Mouse (Mus musculus) midbrain, embryonic 15.5 days (tissue): ENCODE data around the gene Cd177. TPM values are rescaled to one million over a fixed set of nuclear protein-coding genes. Genes with fewer than 3 reads are reported as not detected.
"Not testable (repeated sequence)": the region's sequence is repeated elsewhere in the genome, so short reads cannot be mapped to it uniquely, and the experiment has no call there.

ENCODE experiments used
- ATAC-seq: fragments of 200-750 bp; cut with Nextera tagmentation; replicated peaks from 2 replicates; pipeline ENCODE4 v1.8.0; 2017; ENCODE audit warnings: moderate TSS enrichment
- H3K27ac ChIP-seq: fragments of 300-500 bp; sonication (generic); 2 replicates; pipeline ENCODE4 v1.5.1; 2015; ENCODE audit warnings: mild to moderate bottlenecking, inconsistent platforms
- H3K27me3 ChIP-seq: fragments of 300-500 bp; sonication (generic); replicated peaks from 2 replicates; pipeline ENCODE4 v1.6.1; 2015; ENCODE audit warnings: inconsistent platforms
- H3K36me3 ChIP-seq: fragments of 300-500 bp; sonication (generic); replicated peaks from 2 replicates; pipeline ENCODE4 v1.6.1; 2015; ENCODE audit warnings: inconsistent platforms
- H3K4me1 ChIP-seq: fragments of 300-500 bp; sonication (generic); 2 replicates; pipeline ENCODE4 v1.6.1; 2015; ENCODE audit warnings: inconsistent platforms
- H3K4me2 ChIP-seq: fragments of 300-500 bp; sonication (generic); 2 replicates; pipeline ENCODE4 v1.6.1; 2015; ENCODE audit warnings: inconsistent platforms, mild to moderate bottlenecking, moderate library complexity
- H3K4me3 ChIP-seq: fragments of 300-500 bp; sonication (generic); 2 replicates; pipeline ENCODE4 v1.5.1; 2015; ENCODE audit warnings: mild to moderate bottlenecking, inconsistent platforms
- H3K9ac ChIP-seq: fragments of 300-500 bp; sonication (generic); 2 replicates; pipeline ENCODE4 v1.6.1; 2015; ENCODE audit warnings: mild to moderate bottlenecking, inconsistent platforms
- H3K9me3 ChIP-seq: fragments of 300-500 bp; sonication (generic); 2 replicates; pipeline ENCODE4 v1.6.1; 2016; ENCODE audit warnings: inconsistent platforms
- WGBS: fragments of 180-500 bp; shearing (Covaris S2); methylation state at CpG from one replicate; pipeline ENCODE4 v1.1.7; 2015; ENCODE audit warnings: mixed read lengths; 5-methylcytosine and 5-hydroxymethylcytosine counted together
- polyA plus RNA-seq: library from polyadenylated mRNA; unstranded; fragments of >200 nt; fragmentation: Nextera tagmentation; extraction: Ambion mirVana; gene quantifications from 2 replicates; pipeline ENCODE4 v1.2.1, GENCODE M21; 2015

The Cd177 gene
- 0.27 and 0.57 TPM in 2 replicates for polyA plus RNA-seq

DNA sequence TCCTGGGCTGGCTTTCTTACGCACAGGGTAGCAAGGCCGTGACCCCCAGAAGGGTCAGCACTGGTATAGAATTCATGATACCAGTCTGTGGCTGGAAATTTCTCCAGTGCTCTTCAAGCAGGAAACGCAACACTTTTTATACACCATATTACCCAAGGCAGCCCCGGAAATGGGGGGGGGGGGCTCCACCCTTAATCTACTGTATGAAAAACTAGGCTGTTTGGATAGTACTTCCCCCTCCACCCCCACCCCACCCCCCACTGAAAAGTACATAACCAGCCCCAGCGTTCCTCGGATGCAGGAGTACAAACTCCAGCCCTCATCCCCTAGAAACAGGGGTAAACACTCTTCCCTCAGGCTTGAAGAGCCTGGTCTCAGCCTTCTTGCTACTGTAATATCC, at the start of gene Cd177:
Gene Cd177 (minus strand): TSS at position 101 of the 400 bp plus-strand sequence.
- Histone ChIP-seq H3K9ac (no peak within 1 kb of the TSS), H3K9me3 (no peaks in the 10 kb centered on the region), H3K27ac (no peak within 1 kb of the TSS), H3K36me3 (no peaks in the 10 kb centered on the region), H3K4me2 (no peak within 1 kb of the TSS), H3K4me1 (no peaks in the 10 kb centered on the region), H3K27me3 (no peaks in the 10 kb centered on the region), H3K4me3 (no peak within 1 kb of the TSS)
- WGBS = 91% methylated on average over 6 of the region's 6 CpGs
- no peak for ATAC-seq

DNA sequence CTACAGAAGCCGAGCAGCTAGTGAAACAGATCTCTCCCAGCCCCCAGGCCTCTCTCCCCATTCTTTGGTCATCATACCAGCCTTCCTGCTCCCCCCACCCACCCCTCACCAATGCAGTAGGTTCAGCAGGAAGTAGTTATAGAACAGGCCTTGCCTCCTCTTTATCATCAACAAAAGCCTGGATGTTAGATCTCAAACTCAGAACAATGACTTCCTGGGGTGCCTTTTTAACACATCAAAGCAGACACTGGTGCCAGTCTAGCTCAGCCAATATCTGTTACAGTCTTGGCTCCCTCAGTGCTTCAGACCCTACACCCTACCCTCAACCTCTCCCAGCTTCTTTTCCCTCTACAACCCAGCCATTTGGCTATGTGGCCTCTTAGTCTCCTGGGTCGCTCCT, 48.9 kb upstream of the Cd177 start:
- H3K27ac ChIP-seq = no peak overlapping the region
- H3K27me3 ChIP-seq = no peaks in the 10 kb centered on the region
- no peak overlapping the region for H3K4me2 ChIP-seq
- H3K4me3 ChIP-seq = no peak overlapping the region
- no peak for ATAC-seq
- H3K9ac ChIP-seq = no peak overlapping the region
- WGBS = 44% methylated on average over 2 of the region's 2 CpGs
- H3K4me1 ChIP-seq = no peaks in the 10 kb centered on the region
- H3K36me3 ChIP-seq = no peaks in the 10 kb centered on the region
- no peaks in the 10 kb centered on the region for H3K9me3 ChIP-seq

DNA sequence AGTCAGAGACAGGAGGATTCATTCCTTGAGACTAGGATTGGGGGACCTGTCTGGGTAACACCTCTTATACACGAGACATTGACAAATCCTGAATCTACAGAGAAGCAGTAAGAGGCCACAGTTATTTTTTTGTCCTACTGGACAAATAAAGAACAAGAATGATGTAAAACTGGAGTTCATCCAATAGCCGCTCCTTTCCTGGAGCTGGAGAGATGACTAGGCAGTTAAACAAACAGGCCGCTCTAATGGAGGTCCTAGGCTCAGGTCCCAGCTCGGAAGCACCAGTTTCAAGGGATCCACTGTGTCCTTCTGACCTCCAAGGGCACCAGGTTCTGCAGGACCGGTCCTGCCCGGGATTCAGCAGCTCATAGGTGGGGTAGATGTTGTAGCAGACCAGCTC, 44.7 kb upstream of the Cd177 start:
- no peak overlapping the region for H3K9ac ChIP-seq
- H3K4me1 ChIP-seq = no peaks in the 10 kb centered on the region
- H3K4me2 ChIP-seq = no peak overlapping the region
- no peaks in the 10 kb centered on the region for H3K9me3 ChIP-seq
- 68% methylated on average over 6 of the region's 6 CpGs for WGBS
- no peak for ATAC-seq
- no peaks in the 10 kb centered on the region for H3K27me3 ChIP-seq
- H3K27ac ChIP-seq = no peak overlapping the region
- no peak overlapping the region for H3K4me3 ChIP-seq
- H3K36me3 ChIP-seq = no peaks in the 10 kb centered on the region

DNA sequence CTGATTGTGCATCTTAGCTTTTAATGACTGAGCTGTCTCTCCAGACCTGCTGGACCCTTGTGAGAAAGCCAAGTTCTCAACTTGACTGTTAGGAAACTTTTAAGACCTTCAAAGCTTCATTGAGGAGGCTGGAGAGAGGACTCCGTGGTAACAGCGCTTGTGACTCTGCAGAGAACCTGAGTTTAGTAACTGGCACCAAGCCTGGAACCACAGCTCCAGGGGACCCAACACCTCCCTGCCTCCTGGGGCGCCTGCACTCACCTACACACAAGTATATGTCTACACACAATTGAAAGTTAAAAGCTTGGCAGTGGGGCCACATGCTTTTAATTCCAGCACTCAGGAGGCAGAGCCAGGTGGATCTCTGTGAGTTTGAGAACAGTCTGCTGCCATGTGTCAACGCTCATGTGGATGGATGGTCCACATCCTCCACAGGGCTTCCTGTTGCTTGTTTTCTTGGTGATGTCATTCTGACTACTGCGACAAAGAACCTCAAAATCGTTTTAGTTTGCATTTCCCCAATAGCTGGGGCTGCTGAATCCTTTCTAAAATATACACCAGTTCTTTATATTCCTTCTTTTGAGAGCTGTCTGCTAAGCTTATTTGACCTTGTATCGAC, 42.1 kb upstream of the Cd177 start:
- no peaks in the 10 kb centered on the region for H3K4me1 ChIP-seq
- no peak for ATAC-seq
- no peak overlapping the region for H3K27ac ChIP-seq
- no peak overlapping the region for H3K4me3 ChIP-seq
- H3K9me3 ChIP-seq = no peaks in the 10 kb centered on the region
- no peak overlapping the region for H3K9ac ChIP-seq
- 80% methylated on average over 7 of the region's 7 CpGs for WGBS
- H3K4me2 ChIP-seq = no peak overlapping the region
- no peaks in the 10 kb centered on the region for H3K27me3 ChIP-seq
- no peaks in the 10 kb centered on the region for H3K36me3 ChIP-seq

DNA sequence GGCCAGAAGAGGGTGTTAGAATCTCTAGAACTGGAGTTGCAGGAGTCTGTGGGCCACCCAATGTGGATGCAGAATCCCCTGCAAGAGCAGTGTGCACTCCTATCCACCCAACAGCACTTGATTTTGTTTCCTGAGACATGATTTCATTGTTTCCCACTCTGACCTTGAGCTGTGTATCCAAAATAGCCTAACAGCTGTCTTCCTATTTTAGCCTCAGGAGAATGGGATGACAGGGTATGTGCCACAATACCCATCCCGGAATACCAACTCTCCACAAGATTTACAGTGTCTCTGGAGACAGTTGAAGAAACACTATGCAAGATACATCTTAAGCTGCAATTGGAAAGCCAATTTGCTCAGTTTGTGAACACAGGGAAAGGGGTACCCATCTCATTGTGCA, 37.8 kb upstream of the Cd177 start:
- Histone ChIP-seq H3K9me3 (0 out of 2 replicates have a peak, but pooled peaks cover 5% of the 10 kb centered on the region), H3K4me3 (no peak overlapping the region), H3K4me1 (no peaks in the 10 kb centered on the region), H3K4me2 (no peak overlapping the region), H3K9ac (no peak overlapping the region), H3K36me3 (no peaks in the 10 kb centered on the region), H3K27me3 (no peaks in the 10 kb centered on the region), H3K27ac (no peak overlapping the region)
- ATAC-seq = no peak
- WGBS = 96% methylated on average over 1 of the region's 1 CpGs

DNA sequence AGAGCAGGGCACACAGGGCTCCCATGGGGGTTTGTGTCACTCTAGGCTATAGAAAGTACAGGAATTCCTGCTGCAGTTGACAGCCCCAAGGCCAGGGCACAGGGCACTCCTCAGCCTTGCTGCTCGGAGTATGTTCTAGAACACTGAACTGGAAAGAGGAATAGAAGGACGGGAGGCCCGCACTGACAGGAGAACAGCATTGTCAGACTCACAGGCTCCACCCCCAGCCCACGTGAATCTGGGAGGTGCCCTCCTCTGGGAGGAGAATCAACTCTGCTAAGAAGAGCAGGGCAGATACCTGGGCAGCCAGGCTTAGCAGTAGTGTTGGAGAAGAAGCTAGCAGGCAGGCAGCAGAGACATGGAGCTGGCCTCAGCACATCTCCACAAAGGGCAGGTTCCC, 16.8 kb upstream of the Cd177 start, which contains the start of gene Ceacam10:
Gene Ceacam10 (plus strand): TSS at position 289 of the 400 bp plus-strand sequence.
- 46% methylated on average over 4 of the region's 4 CpGs for WGBS

DNA sequence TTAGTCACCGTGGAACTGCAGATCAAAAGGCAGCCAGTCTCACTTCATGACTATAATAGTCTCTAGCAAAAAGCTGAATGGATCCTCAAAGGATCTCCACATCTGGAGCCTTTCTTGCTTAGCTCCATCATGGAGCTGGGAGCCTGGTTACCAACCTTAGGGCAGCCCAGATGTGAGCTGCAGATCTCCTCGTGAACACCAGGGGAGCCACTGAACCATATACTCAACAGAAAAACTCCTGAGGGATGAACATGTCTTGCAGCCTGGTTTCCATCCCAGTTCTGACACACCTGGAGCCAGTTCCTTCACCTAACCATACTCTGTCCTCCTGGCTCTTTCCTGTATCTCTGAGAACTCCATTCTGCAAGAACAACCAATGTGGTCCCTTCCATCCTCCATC, 16.0 kb upstream of the Cd177 start:
- H3K4me2 ChIP-seq = no peak overlapping the region
- H3K27ac ChIP-seq = no peak overlapping the region
- H3K4me3 ChIP-seq = no peak overlapping the region
- H3K4me1 ChIP-seq = no peaks in the 10 kb centered on the region
- ATAC-seq = no peak
- no peaks in the 10 kb centered on the region for H3K36me3 ChIP-seq
- no peaks in the 10 kb centered on the region for H3K27me3 ChIP-seq
- H3K9me3 ChIP-seq = no peaks in the 10 kb centered on the region
- no peak overlapping the region for H3K9ac ChIP-seq
- WGBS = 78% methylated on average over 2 of the region's 2 CpGs

More for the DNA sequence above, 16.8 kb upstream of the Cd177 start, which contains the start of gene Ceacam10:
- not testable (repeated sequence) for H3K9ac ChIP-seq, ATAC-seq, H3K4me2 ChIP-seq, H3K4me1 ChIP-seq, H3K27me3 ChIP-seq, H3K27ac ChIP-seq, H3K4me3 ChIP-seq, H3K36me3 ChIP-seq, H3K9me3 ChIP-seq

DNA sequence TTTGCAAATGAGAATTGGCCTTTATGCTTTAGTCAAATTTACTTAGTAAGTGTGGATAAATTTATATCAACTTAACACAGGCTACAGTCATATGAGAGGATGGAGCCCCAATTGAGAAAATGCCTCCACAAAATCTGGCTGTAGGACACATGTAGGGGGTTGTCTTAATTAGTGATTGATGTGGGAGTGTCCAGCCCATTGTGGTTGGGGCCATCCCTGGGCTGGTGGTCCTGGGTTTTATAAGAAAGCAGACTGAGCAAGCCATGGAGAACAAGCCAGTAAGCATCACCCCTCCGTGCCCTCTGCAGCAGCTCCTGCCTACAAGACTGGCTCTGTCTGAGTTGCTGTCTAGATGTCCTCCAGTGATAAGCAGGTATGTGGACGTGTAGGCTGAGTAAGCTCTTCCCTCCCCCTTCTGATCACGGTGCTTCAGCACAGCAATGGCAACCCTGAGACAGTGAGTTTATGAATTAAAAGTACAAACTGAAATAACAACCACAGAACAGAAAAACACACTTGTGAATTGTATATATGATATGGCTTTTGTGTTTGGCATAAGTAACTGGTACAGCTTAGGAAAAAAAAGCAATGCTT, 13.9 kb upstream of the Cd177 start:
- no peak overlapping the region for H3K4me3 ChIP-seq
- H3K9ac ChIP-seq = no peak overlapping the region
- H3K27ac ChIP-seq = no peak overlapping the region
- H3K4me2 ChIP-seq = no peak overlapping the region
- no peaks in the 10 kb centered on the region for H3K36me3 ChIP-seq
- no peaks in the 10 kb centered on the region for H3K4me1 ChIP-seq
- H3K27me3 ChIP-seq = no peaks in the 10 kb centered on the region
- ATAC-seq = no peak
- WGBS = 62% methylated on average over 3 of the region's 3 CpGs
- H3K9me3 ChIP-seq = no peaks in the 10 kb centered on the region

DNA sequence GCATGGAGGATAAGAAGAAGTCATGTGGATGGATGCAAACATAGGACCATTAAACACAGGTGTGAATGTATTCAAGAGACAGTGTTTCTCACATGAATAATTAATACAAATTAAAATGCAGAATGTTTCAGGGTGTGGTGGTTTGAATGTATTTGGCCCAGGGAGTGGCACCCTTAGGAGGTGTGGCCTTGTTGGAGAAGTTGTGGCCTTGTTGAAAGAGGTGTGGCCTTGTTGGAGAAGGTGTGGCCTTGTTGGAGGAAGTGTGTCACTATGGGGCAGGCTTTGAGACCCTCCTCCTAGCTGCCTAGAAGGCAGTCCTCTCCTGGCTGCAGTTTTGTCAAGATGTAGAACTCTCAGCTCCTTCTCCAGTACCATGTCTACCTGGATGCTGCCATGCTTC, 11.2 kb upstream of the Cd177 start:
- Histone ChIP-seq H3K9ac (no peak overlapping the region), H3K9me3 (no peaks in the 10 kb centered on the region), H3K4me1 (no peaks in the 10 kb centered on the region), H3K4me2 (no peak overlapping the region), H3K27ac (no peak overlapping the region), H3K4me3 (no peak overlapping the region), H3K27me3 (no peaks in the 10 kb centered on the region), H3K36me3 (no peaks in the 10 kb centered on the region)
- no peak for ATAC-seq

DNA sequence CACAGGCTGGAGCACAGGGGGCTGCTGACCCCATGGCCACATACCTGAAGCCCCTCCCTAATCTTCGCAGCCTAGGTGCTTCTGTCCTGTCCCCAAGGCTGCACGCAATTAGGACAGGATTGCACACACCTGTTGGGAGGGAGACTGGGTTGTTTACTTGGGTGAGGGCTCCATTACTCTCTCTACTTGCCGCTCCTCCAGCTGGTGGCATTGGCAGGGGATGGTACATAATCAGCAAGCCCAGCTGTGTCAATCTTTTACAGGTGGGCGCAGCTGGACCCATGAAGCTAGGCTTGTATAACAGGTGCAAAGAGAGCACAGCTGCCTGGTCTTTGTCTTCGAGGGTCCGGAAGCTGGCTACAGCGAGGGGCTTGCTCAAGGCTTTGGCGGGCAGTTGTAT, 2.5 kb upstream of the Cd177 start:
- no peaks in the 10 kb centered on the region for H3K27me3 ChIP-seq
- H3K4me3 ChIP-seq = no peak overlapping the region
- no peak for ATAC-seq
- no peaks in the 10 kb centered on the region for H3K9me3 ChIP-seq
- no peaks in the 10 kb centered on the region for H3K4me1 ChIP-seq
- no peak overlapping the region for H3K27ac ChIP-seq
- H3K9ac ChIP-seq = no peak overlapping the region
- no peaks in the 10 kb centered on the region for H3K36me3 ChIP-seq
- H3K4me2 ChIP-seq = no peak overlapping the region
- WGBS = 85% methylated on average over 8 of the region's 8 CpGs

DNA sequence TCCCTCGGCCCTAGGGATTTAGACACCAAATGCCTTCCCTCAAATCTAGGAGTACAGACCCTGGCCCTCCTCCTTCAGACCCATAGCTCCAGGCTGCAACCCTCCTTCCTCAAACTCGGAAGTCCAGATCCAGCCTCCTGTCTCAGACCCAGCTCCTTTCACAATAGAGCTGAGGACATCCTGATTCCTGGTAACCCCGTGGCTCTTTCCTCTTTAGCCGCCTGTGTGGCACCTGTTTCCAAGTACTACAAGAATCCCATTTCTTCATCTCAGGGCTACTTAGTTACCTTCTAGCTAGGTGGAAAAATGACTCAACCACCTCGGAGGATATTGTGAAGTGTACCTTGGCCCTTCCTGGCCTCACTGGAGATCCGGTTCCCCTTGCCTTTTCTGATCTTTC, 1.1 kb upstream of the Cd177 start:
- Histone ChIP-seq H3K4me1 (no peaks in the 10 kb centered on the region), H3K27me3 (no peaks in the 10 kb centered on the region), H3K9me3 (no peaks in the 10 kb centered on the region), H3K4me2 (no peak overlapping the region), H3K9ac (no peak overlapping the region), H3K36me3 (no peaks in the 10 kb centered on the region), H3K4me3 (no peak overlapping the region), H3K27ac (no peak overlapping the region)
- WGBS = 79% methylated on average over 6 of the region's 6 CpGs
- no peak for ATAC-seq

DNA sequence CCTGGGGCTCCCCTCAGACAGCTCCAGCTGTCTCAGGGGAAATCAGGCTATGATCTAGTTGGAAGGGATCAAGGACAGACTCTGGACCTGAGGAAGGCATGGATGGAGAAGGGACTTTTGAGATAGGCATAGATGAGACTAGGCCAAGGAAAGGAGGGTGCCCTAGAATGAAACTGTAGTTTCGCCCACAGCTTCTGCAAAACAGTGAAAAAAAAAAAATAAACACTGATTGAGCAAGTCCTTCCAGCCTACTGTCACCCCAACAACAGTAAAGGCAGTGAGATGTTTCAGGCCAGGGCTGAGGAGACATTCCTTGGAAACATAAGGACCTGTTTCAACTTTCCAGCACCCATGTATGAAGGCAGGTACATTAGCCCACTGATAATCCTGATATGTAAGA, 1.6 kb downstream of the Cd177 start:
- Histone ChIP-seq H3K27ac (no peak overlapping the region), H3K4me2 (no peak overlapping the region), H3K9me3 (no peaks in the 10 kb centered on the region), H3K4me3 (no peak overlapping the region), H3K4me1 (no peaks in the 10 kb centered on the region), H3K36me3 (no peaks in the 10 kb centered on the region), H3K27me3 (no peaks in the 10 kb centered on the region), H3K9ac (no peak overlapping the region)
- no peak for ATAC-seq
- WGBS = 86% methylated on average over 1 of the region's 1 CpGs

DNA sequence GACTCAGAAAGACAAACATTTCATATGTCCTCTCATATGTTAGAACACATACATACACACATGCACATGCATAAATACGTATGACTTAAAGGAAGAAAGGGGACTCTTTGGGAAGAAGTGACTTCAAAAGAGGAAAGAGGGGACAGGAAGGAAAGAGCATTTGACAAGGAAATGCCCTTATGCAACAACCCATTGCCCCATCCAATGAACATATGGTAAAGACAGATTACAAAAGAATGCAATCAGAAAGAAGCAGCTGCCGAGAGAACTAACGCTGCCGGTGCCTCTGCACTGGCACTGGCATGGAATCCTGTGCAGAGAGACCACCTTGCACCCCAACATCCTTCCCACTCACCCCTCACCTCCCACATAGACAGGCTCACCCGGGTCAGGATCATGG, 6.6 kb downstream of the Cd177 start:
- Histone ChIP-seq H3K4me3 (no peak overlapping the region), H3K4me1 (peaks cover 8% of the 10 kb centered on the region; the same call in 1 of the 2 replicates), H3K9ac (no peak overlapping the region), H3K27me3 (no peaks in the 10 kb centered on the region), H3K36me3 (no peaks in the 10 kb centered on the region), H3K4me2 (no peak overlapping the region), H3K27ac (no peak overlapping the region), H3K9me3 (no peaks in the 10 kb centered on the region)
- 77% methylated on average over 5 of the region's 5 CpGs for WGBS
- no peak for ATAC-seq
